Mouse (Mus musculus) left cerebral cortex, adult 8-10 months (tissue): Measurements from ENCODE around the gene Ptger1. TPM values are rescaled to one million over a fixed set of nuclear protein-coding genes. Genes with fewer than 3 reads are reported as not detected.

Experiments used
- DNase-seq, 2 experiments: peaks; one replicate each; pipeline ENCODE4 v3.0.0; 2022; ENCODE audit warnings: low spot score in 2 of 2
- total RNA-seq, 4 experiments: library from RNA; stranded (reverse); gene quantifications; 2 replicates each; pipeline ENCODE4 v1.2.4; 2022

The Ptger1 gene
- 1 to 10 TPM in 3 of 4 experiments, under 1 TPM in 1; 0.83 to 1.5 (median 1.3) TPM for total RNA-seq

- DNase-seq: no peak
Measured at GRCm38 (mm10) chr8:83665969-83666865, at the start of gene Ptger1. Gene Ptger1, plus strand, starts transcription at chr8:83666678.

GRCm38 (mm10) chr8:83617111-83617510, 49.4 kb upstream of the Ptger1 start:
- DNase-seq: peak in 1 of 2 experiments; percentile 58

GRCm38 (mm10) chr8:83618566-83618965, 47.9 kb upstream of the Ptger1 start:
- DNase-seq: no peak

GRCm38 (mm10) chr8:83619568-83620285, 46.8 kb upstream of the Ptger1 start:
- DNase-seq: no peak

GRCm38 (mm10) chr8:83621691-83622388, 44.6 kb upstream of the Ptger1 start:
- DNase-seq: no peak

GRCm38 (mm10) chr8:83622389-83622989, 44.0 kb upstream of the Ptger1 start:
- peak; percentile 87 for DNase-seq

GRCm38 (mm10) chr8:83623549-83623948, 42.9 kb upstream of the Ptger1 start:
- no peak for DNase-seq

- DNase-seq: no peak
Measured at GRCm38 (mm10) chr8:83624739-83625138, 41.7 kb upstream of the Ptger1 start.

GRCm38 (mm10) chr8:83625676-83626299, 40.7 kb upstream of the Ptger1 start:
- no peak for DNase-seq

- DNase-seq: no peak
Measured at GRCm38 (mm10) chr8:83632083-83632707, 34.3 kb upstream of the Ptger1 start.

GRCm38 (mm10) chr8:83638856-83639255, 27.6 kb upstream of the Ptger1 start:
- DNase-seq: no peak

GRCm38 (mm10) chr8:83639649-83640048, 26.8 kb upstream of the Ptger1 start:
- no peak for DNase-seq

- DNase-seq: no peak
Measured at GRCm38 (mm10) chr8:83647511-83647910, 19.0 kb upstream of the Ptger1 start.

GRCm38 (mm10) chr8:83648031-83648430, 18.4 kb upstream of the Ptger1 start:
- DNase-seq: no peak

GRCm38 (mm10) chr8:83649699-83650098, 16.8 kb upstream of the Ptger1 start:
- no peak for DNase-seq

- peak; percentile 90 to 96 for DNase-seq
Measured at GRCm38 (mm10) chr8:83652030-83652743, 14.3 kb upstream of the Ptger1 start, which contains the start of gene Gipc1. Gene Gipc1, plus strand, starts transcription at chr8:83652677.

- no peak for DNase-seq
Measured at GRCm38 (mm10) chr8:83652744-83653661, 13.5 kb upstream of the Ptger1 start.

GRCm38 (mm10) chr8:83653662-83654017, 12.8 kb upstream of the Ptger1 start:
- no peak for DNase-seq

GRCm38 (mm10) chr8:83654725-83655124, 11.8 kb upstream of the Ptger1 start:
- DNase-seq: no peak
